In genomic region chr10:83158322-83158721, GRCm38 (mm10) we compare ENCODE assay signal across 12 mouse cellular contexts.
"Had no signal": no experiment of that assay in that cellular context is flagged by ENCODE, and none has a peak within 500 bp of the region (broad histone marks: within the 10 kb centered on the region; RNA-seq: fewer than 3 reads in every experiment).

No protein-coding gene starts in this region.

- H3K4me2 ChIP-seq: limb, embryonic 15.5 days; liver, embryonic 12.5 days; lung, embryonic 14.5 days; midbrain, embryonic 11.5 days had no signal

- H3K9me3 ChIP-seq: limb, embryonic 15.5 days; liver, embryonic 12.5 days had no signal

- H3K27me3 ChIP-seq: limb, embryonic 15.5 days; liver, embryonic 12.5 days; megakaryocyte, embryonic 14.5 days had no signal

- H3K36me3 ChIP-seq: limb, embryonic 15.5 days; liver, embryonic 12.5 days had no signal

- ATAC-seq: liver, embryonic 12.5 days had no signal

- H3K27ac ChIP-seq: limb, embryonic 15.5 days; liver, embryonic 12.5 days; macrophage; stomach, postnatal 0 days had no signal

- DNase-seq: kidney, adult 11 months; kidney, postnatal 36 days; layer of hippocampus, postnatal 36 days; lung, embryonic 14.5 days; lung, postnatal 10 days; thymus, postnatal 4 days had no signal

- H3K9ac ChIP-seq: limb, embryonic 15.5 days; liver, embryonic 12.5 days; lung, embryonic 14.5 days had no signal

- H3K4me3 ChIP-seq: limb, embryonic 15.5 days; liver, embryonic 12.5 days; megakaryocyte, embryonic 14.5 days had no signal
